Mouse (Mus musculus) liver, postnatal 0 days (tissue): ENCODE results near the gene Bace1.

ENCODE experiments used
- CTCF ChIP-seq: sonication (generic); IDR thresholded peaks from 2 replicates; pipeline ENCODE4 v1.5.1; 2016; ENCODE audit warnings: antibody characterized with exemption, low read depth
- EP300 ChIP-seq: IDR thresholded peaks from 2 replicates; pipeline ENCODE4 v1.6.1; 2016; ENCODE audit warnings: antibody characterized with exemption, low read depth, mild to moderate bottlenecking

DNA sequence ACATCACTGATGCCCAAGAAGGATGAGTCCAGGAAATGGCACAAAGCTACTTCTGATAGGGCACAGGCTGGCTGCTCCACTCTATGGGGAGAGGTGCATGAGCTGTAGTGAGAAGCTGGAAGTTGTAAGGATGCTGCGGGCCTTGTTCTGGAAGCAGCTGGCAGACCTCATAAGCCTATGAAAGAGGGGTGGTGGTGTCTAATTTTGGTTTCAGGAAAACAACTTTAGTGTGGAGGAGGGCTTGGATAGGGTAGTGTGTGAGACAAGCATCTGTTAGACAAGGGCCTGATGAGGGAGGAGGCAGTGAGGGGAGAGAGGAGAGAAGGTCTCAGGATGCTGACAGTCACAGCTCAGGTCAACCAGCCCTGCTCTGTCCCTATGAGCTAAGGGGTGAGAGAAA is 5.4 kb downstream of the Bace1 start:
- no peak for TF ChIP-seq CTCF
- TF ChIP-seq EP300: no peak
